Comparison of ENCODE assay signal across 20 mouse cellular contexts in the genomic region with DNA sequence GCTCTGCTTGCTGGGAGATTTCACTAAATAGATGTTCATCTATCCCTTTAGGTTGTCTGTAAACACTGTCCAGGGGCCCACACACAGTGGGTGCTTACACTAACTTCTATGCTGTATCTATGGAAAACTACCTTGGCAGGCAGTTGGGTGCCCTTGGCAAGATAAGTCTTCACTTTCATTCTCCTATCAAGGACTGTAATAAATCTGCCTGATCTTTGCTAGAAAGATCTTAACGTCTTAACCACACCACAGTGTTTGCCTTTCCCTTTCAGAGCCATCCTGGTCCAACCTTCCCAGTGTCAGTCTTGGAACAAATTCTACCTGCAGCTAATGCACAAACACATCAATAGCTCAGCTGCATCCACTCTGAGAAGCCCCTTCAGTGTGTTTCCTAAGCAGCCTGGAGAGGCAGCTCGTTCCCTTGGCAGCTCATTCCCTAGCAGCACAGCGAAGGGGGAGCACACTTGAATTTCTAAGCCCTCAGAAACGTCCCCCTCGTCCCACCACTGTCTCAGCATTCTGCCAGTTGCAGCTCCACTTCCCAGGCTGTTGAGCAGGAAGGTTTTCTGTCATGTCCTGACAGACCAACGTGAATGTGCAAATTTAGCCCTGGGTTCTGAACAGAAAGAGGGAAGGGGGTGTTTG. TPM values are rescaled to one million over a fixed set of nuclear protein-coding genes. Genes with fewer than 3 reads are reported as not detected.
DNase-seq lines count a peak whose midpoint lies in the region; ATAC-seq lines count a peak whose summit lies in the region.
"Had no signal": no experiment of that assay in that cellular context is flagged by ENCODE, and none has a peak within 500 bp of the region (broad histone marks: within the 10 kb centered on the region; RNA-seq: fewer than 3 reads in every experiment).

No protein-coding gene starts in this region.

- peak; percentile 17 to 27 for DNase-seq in frontal cortex, postnatal 10 days (ENCODE audit: low spot score in 2 of 2)
- DNase-seq in left cerebral cortex, postnatal 10 days (ENCODE audit: extremely low spot score in 1 of 2, low spot score in 2 of 2) = peak; percentile 23 to 27
- DNase-seq in left cerebral cortex, postnatal 4 days = no peak
- DNase-seq in right cerebral cortex, postnatal 4 days = peak; percentile 11
- DNase-seq in right cerebral cortex, postnatal 25 days = no peak
- no peak for DNase-seq in adipocyte (ENCODE audit: low spot score)
- DNase-seq: cerebellum, adult 9-10 months; gastrocnemius, postnatal 36 days; heart, adult 2 months; heart, postnatal 14 days; kidney, adult 18-20 months; kidney, postnatal 4 days; lung, adult 18-20 months; lung, postnatal 10 days; spleen, adult 18-20 months had no signal

- intact Hi-C loops in left cerebral cortex, postnatal 10 days (cut with DNase I) = no loop called here
- intact Hi-C loops in left cerebral cortex, postnatal 4 days (cut with DNase I) = no loop called here

- ATAC-seq in frontal cortex, adult (ENCODE audit: low TSS enrichment) = no peak
- ATAC-seq: forebrain, embryonic 13.5 days; liver, embryonic 12.5 days had no signal

RNA-seq across cellular contexts. Expression of a gene that starts 13.7 kb away (rescaled TPM):
- not detected for total RNA-seq in left cerebral cortex, postnatal 10 days (2021)
- total RNA-seq in left cerebral cortex, postnatal 4 days (2021) = not detected
- total RNA-seq: gastrocnemius, adult 18-20 months; gastrocnemius, postnatal 36 days; heart, adult 2 months; heart, postnatal 14 days; MEL had no signal

Comparison
In these comparisons a context has a peak if more than half of its experiments do, and no peak if none do; other contexts are left out.
1. DNase-seq: peak in frontal cortex, postnatal 10 days (2 of 2), left cerebral cortex, postnatal 10 days (2 of 2) and right cerebral cortex, postnatal 4 days (single experiment); none in left cerebral cortex, postnatal 4 days (single experiment), right cerebral cortex, postnatal 25 days (single experiment) and adipocyte (single experiment).